Comparison of ENCODE assay signal across 30 mouse cellular contexts in genomic region chr1:119713017-119713416, GRCm38 (mm10).
DNase-seq lines count a peak whose midpoint lies in the region; ATAC-seq lines count a peak whose summit lies in the region.
"Had no signal": no experiment of that assay in that cellular context is flagged by ENCODE, and none has a peak within 500 bp of the region (broad histone marks: within the 10 kb centered on the region; RNA-seq: fewer than 3 reads in every experiment).

No protein-coding gene starts in this region.

- no peaks in the 10 kb centered on the region for H3K36me3 ChIP-seq in splenic B cell, adult 2 months (ENCODE audit: control insufficient read depth, insufficient read depth, low read length, poor library complexity, severe bottlenecking)
- H3K36me3 ChIP-seq in midbrain, embryonic 11.5 days (ENCODE audit: control insufficient read depth, insufficient read depth, low read length) = no peaks in the 10 kb centered on the region
- H3K36me3 ChIP-seq: embryonic facial prominence, embryonic 13.5 days; forebrain, embryonic 12.5 days; heart, embryonic 10.5 days; hindbrain, embryonic 15.5 days had no signal

- no peaks in the 10 kb centered on the region for H3K9me3 ChIP-seq in midbrain, embryonic 11.5 days (ENCODE audit: control insufficient read depth, low read length)
- H3K9me3 ChIP-seq: embryonic facial prominence, embryonic 10.5 days; embryonic facial prominence, embryonic 13.5 days; forebrain, embryonic 12.5 days; forebrain, embryonic 15.5 days; G1E; heart, embryonic 10.5 days; heart, embryonic 13.5 days; hindbrain, embryonic 12.5 days; hindbrain, embryonic 15.5 days had no signal

- H3K4me1 ChIP-seq in midbrain, embryonic 11.5 days (ENCODE audit: control insufficient read depth, insufficient read depth, low read length) = no peaks in the 10 kb centered on the region
- H3K4me1 ChIP-seq: embryonic facial prominence, embryonic 10.5 days; embryonic facial prominence, embryonic 13.5 days; forebrain, embryonic 12.5 days; forebrain, embryonic 15.5 days; heart, embryonic 10.5 days; hindbrain, embryonic 12.5 days; hindbrain, embryonic 15.5 days had no signal

- no peak overlapping the region for H3K4me2 ChIP-seq in midbrain, embryonic 11.5 days
- H3K4me2 ChIP-seq: embryonic facial prominence, embryonic 13.5 days; forebrain, embryonic 12.5 days; forebrain, embryonic 15.5 days; heart, embryonic 13.5 days; hindbrain, embryonic 12.5 days; hindbrain, embryonic 15.5 days had no signal

- no peak overlapping the region for H3K9ac ChIP-seq in midbrain, embryonic 11.5 days (ENCODE audit: low read length)
- H3K9ac ChIP-seq: embryonic facial prominence, embryonic 13.5 days; forebrain, embryonic 12.5 days; forebrain, embryonic 15.5 days; heart, embryonic 13.5 days; hindbrain, embryonic 12.5 days; hindbrain, embryonic 15.5 days had no signal

- DNase-seq in 416B (ENCODE audit: low read depth) = peak; percentile 64
- DNase-seq in splenic B cell, adult 2 months (ENCODE audit: low read depth, low spot score) = peak; percentile 14
- DNase-seq in layer of hippocampus, postnatal 36 days = no peak
- no peak for DNase-seq in left cerebral cortex, postnatal 25 days (ENCODE audit: low spot score in 2 of 2)
- no peak for DNase-seq in midbrain, embryonic 11.5 days (ENCODE audit: low spot score, missing footprints)
- DNase-seq: adrenal gland, adult 2 months; adrenal gland, postnatal 14 days; B cell, adult 2 months; cerebellum, adult 11 months; cerebellum, adult 2 months; cerebellum, adult 9-11 months; cerebellum, postnatal 25 days; embryo, embryonic 11 days; gastrocnemius, postnatal 25 days; heart, adult 2 months; heart, postnatal 14 days had no signal

- no peaks in the 10 kb centered on the region for H3K27me3 ChIP-seq in splenic B cell, adult 2 months (ENCODE audit: control insufficient read depth, insufficient read depth, low read length, poor library complexity, severe bottlenecking)
- no peaks in the 10 kb centered on the region for H3K27me3 ChIP-seq in midbrain, embryonic 11.5 days (ENCODE audit: control insufficient read depth, insufficient read depth, low read length)
- H3K27me3 ChIP-seq: CH12.LX; embryonic facial prominence, embryonic 13.5 days; forebrain, embryonic 12.5 days; forebrain, embryonic 15.5 days; heart, embryonic 13.5 days; hindbrain, embryonic 12.5 days; hindbrain, embryonic 15.5 days; Patski had no signal

- H3K4me3 ChIP-seq in midbrain, embryonic 11.5 days (ENCODE audit: low read depth, low read length) = no peak overlapping the region
- H3K4me3 ChIP-seq: embryonic facial prominence, embryonic 10.5 days; embryonic facial prominence, embryonic 13.5 days; erythroblast, embryonic 14.5 days; forebrain, embryonic 12.5 days; forebrain, embryonic 15.5 days; heart, adult 2 months; heart, embryonic 10.5 days; heart, embryonic 13.5 days; hindbrain, embryonic 12.5 days; hindbrain, embryonic 15.5 days had no signal

- intact Hi-C loops in left cerebral cortex, postnatal 25 days (cut with DNase I) = no loop called here

- peak; percentile 88 for ATAC-seq in CD4-positive, CD25-positive, alpha-beta regulatory T cell, adult 4 months
- peak; percentile 88 for ATAC-seq in inflammation-experienced regulatory T-cells, adult 6 months
- ATAC-seq in midbrain, embryonic 11.5 days (ENCODE audit: low FRiP score) = no peak
- ATAC-seq: forebrain, embryonic 15.5 days; Patski had no signal

- WGBS in midbrain, embryonic 11.5 days = 84% methylated on average over 2 of the region's 2 CpGs

- H3K27ac ChIP-seq in midbrain, embryonic 11.5 days (ENCODE audit: low read depth, low read length) = no peak overlapping the region
- H3K27ac ChIP-seq: embryonic facial prominence, embryonic 10.5 days; embryonic facial prominence, embryonic 13.5 days; forebrain, embryonic 12.5 days; forebrain, embryonic 15.5 days; heart, adult 2 months; heart, embryonic 10.5 days; heart, embryonic 13.5 days; hindbrain, embryonic 12.5 days; hindbrain, embryonic 15.5 days had no signal

Comparison
In these comparisons a context has a peak if more than half of its experiments do, and no peak if none do; other contexts are left out.
1. DNase-seq: peak in 416B (single experiment) and splenic B cell, adult 2 months (single experiment); none in layer of hippocampus, postnatal 36 days (0 of 2), left cerebral cortex, postnatal 25 days (0 of 2) and midbrain, embryonic 11.5 days (single experiment).